Mouse (Mus musculus) bone marrow, adult 2 months (tissue): ENCODE measurements at regions not wholly inside any gene's neighbourhood (a gene's known extent, or its start where the extent isn't known, plus 50 kb on each side); places are given as distances from the start of the nearest gene placed in this dataset.

ENCODE experiments used
- CTCF ChIP-seq: fragments of 200-500 bp; IDR thresholded peaks from 2 replicates; pipeline ENCODE4 v1.5.1; 2011; ENCODE audit warnings: low read length, control low read depth; ENCODE audit not compliant: control insufficient read depth, insufficient read depth
- POLR2A ChIP-seq: fragments of 200-500 bp; IDR thresholded peaks from 2 replicates; pipeline ENCODE4 v1.6.1; 2011; ENCODE audit warnings: low read depth, mild to moderate bottlenecking, control low read depth, low read length, borderline replicate concordance; ENCODE audit not compliant: control insufficient read depth

GRCm38 (mm10) chr10:56799307-56799706 is 422.2 kb downstream of the Gja1 start:
- TF ChIP-seq CTCF (no peak), POLR2A (no peak)
